Mouse (Mus musculus): ENCODE results near the gene Ggcx. TPM values are rescaled to one million over a fixed set of nuclear protein-coding genes. Genes with fewer than 3 reads are reported as not detected.
"Not testable (repeated sequence)": the region's sequence is repeated elsewhere in the genome, so short reads cannot be mapped to it uniquely, and the experiment has no call there.

Ggcx gene
- polyA plus RNA-seq, 1 experiment = 8.1 TPM

DNA sequence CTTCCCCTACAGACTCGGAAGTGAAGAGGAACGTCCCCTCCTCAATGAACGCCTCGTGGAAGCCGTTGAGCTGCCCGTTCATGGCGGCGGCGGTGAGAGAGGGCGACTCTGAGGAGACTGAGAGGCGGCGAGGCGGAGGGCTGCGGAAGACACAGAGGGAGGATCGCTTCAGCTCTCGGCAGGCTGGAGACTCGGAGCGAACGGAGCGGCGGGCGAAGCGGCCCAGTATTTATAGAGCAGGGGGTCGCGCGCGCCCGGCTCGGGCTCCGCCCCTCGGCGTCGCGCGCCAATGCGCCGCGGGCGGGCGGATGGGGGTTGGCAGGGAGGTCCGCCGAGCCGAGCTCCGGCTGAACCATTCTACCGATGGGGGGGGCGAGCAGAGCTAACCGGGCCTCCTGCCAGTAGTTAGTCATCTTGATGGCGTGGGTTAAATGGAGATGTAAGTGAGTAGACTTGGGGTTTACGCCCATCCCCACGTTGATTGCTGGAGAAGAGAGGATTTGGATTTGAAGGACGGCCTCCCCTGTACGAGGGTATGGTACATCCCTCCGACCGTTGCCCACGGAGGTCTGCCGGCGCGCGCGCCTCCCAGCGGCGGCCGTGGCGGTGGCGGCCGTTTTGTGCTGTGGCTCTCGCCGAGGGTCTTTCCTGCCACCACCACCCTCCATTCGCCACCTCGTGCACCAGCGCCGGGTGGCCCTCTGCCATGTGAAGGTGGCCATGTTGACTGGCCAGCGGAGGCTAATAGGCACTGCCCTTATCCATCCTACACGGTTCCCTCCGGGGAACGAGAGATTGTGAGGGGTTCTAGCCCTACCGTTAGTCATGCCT, 25.5 kb downstream of the Ggcx start, which contains the start of gene Mat2a:
Gene Mat2a (minus strand): TSS at position 204 of the 831 bp plus-strand sequence.
- under 1% methylated on average over 74 of the region's 77 CpGs for WGBS
- peak within 1 kb of the TSS; percentile 99 for H3K4me3 ChIP-seq (replicated peaks; ENCODE audit: control insufficient read depth, low read depth, low read length)
- H3K27ac ChIP-seq (ENCODE audit: control insufficient read depth, insufficient read depth, low read depth, low read length, poor library complexity) = peak within 1 kb of the TSS; percentile 98
- peaks cover 4% of the 10 kb centered on the region for H3K4me1 ChIP-seq (ENCODE audit: control insufficient read depth, insufficient read depth, low read length)
- TF ChIP-seq CTCF (IDR thresholded peaks at IDR 0.05; ENCODE audit: control insufficient read depth, insufficient read depth, low read length) (peak; percentile 60), POLR2A (IDR thresholded peaks at IDR 0.05; ENCODE audit: borderline replicate concordance, control insufficient read depth, low read depth, low read length) (peak; percentile 98)

DNA sequence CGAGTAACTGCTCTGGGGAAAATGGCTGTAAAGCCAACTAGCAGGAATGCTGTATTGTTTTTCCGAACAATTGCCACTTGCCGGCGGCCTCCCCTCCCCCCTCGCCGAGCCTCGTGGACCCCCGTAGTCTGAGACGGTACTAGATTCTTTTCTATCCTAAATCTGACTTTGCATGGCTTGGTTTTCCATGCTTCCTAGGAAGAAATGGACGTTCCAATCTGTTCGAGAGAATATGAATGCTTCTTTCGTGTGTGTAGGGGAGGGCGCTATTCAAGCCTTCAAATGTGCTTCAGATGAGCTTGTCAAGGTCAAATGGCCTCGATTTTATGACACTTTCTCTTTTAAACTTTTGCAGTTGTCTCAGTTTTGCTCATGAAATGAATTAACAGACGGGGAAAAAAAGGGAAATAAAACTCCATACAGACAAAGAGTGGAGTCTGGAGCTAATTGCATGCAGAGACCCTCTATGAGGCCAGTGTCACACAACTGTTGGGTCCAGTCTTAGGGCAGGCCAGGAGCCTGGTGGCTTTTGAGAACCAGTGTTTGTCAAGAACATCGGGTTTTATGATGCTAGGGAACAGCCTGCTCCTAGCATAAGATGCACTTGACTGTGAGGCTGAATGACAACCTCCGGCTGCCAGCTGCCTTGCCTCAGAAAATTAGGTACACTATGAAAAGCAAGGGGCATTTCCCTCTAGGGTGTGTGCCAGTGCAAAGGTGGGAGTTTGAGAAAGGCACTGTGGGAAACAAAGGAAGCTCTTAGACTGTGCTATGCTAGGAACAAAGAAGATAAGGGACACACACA, 26.3 kb downstream of the Ggcx start:
- Histone ChIP-seq H3K4me1 (ENCODE audit: control insufficient read depth, insufficient read depth, low read length) (peaks cover 4% of the 10 kb centered on the region), H3K4me3 (replicated peaks; ENCODE audit: control insufficient read depth, low read depth, low read length) (peak overlapping the region; percentile 99), H3K27ac (ENCODE audit: control insufficient read depth, insufficient read depth, low read depth, low read length, poor library complexity) (peak overlapping the region; percentile 98)
- WGBS = 4% methylated on average over 17 of the region's 17 CpGs
- no peak for TF ChIP-seq POLR2A (IDR thresholded peaks at IDR 0.05; ENCODE audit: borderline replicate concordance, control insufficient read depth, low read depth, low read length)
- no peak for TF ChIP-seq CTCF (IDR thresholded peaks at IDR 0.05; ENCODE audit: control insufficient read depth, insufficient read depth, low read length)

DNA sequence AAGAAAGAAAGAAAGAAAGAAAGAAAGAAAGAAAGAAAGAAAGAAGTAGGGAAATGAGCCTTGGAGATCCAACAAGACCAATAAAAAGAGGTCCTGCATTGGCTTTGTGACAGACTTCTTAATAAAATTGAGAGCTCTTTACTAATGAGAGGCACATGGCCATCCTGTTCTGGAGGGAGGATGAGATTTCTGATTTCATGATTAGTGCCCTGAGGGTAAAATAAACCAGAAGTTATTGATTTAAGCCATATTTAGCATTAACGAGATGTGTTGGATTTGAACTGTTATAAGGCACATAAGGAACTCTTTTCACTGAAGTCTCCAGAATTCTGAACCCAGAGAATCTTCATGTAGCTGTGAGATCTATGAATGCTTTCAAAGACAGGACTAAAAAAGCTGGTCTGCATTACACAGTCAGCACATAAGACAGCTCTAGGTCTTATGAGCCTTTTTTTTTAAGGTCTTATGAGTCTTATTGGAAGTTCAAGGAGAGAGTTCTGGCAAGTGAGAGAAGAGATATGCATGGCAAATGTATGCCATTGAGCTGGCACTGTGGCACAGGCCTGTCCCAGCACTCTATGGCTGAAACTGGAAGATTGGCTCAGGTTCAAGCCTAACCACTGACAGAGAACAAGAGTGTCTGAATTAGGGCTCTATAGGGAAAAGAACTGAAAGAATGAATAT, 29.0 kb downstream of the Ggcx start:
- TF ChIP-seq POLR2A (IDR thresholded peaks at IDR 0.05; ENCODE audit: borderline replicate concordance, control insufficient read depth, low read depth, low read length) (no peak), CTCF (IDR thresholded peaks at IDR 0.05; ENCODE audit: control insufficient read depth, insufficient read depth, low read length) (no peak)
- Histone ChIP-seq H3K27ac (ENCODE audit: control insufficient read depth, insufficient read depth, low read depth, low read length, poor library complexity) (no peak overlapping the region), H3K4me3 (replicated peaks; ENCODE audit: control insufficient read depth, low read depth, low read length) (no peak overlapping the region), H3K4me1 (ENCODE audit: control insufficient read depth, insufficient read depth, low read length) (peaks cover 4% of the 10 kb centered on the region)
- 69% methylated on average over 1 of the region's 1 CpGs for WGBS

DNA sequence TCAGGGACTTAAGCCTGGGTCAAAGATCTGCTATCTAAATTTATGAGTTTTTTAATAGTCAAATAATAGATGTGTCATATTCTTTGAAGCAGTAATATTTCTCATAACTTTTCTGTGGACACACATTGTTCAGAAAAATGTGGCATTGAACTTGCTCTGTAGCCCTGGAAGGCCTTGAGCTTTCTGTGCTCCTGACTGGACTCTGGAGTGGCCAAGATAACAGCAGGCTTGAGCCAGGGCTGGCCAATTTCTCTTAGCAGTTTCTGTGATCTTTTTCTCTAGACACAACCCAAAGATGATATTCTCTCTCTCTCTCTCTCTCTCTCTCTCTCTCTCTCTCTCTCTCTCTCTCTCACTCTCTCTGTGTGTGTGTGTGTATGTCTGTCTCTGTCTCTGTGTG, 30.9 kb downstream of the Ggcx start:
- Histone ChIP-seq H3K27ac (ENCODE audit: control insufficient read depth, insufficient read depth, low read depth, low read length, poor library complexity) (no peak overlapping the region), H3K4me1 (ENCODE audit: control insufficient read depth, insufficient read depth, low read length) (peaks cover 4% of the 10 kb centered on the region), H3K4me3 (replicated peaks; ENCODE audit: control insufficient read depth, low read depth, low read length) (no peak overlapping the region)
- TF ChIP-seq CTCF (IDR thresholded peaks at IDR 0.05; ENCODE audit: control insufficient read depth, insufficient read depth, low read length) (no peak), POLR2A (IDR thresholded peaks at IDR 0.05; ENCODE audit: borderline replicate concordance, control insufficient read depth, low read depth, low read length) (no peak)

DNA sequence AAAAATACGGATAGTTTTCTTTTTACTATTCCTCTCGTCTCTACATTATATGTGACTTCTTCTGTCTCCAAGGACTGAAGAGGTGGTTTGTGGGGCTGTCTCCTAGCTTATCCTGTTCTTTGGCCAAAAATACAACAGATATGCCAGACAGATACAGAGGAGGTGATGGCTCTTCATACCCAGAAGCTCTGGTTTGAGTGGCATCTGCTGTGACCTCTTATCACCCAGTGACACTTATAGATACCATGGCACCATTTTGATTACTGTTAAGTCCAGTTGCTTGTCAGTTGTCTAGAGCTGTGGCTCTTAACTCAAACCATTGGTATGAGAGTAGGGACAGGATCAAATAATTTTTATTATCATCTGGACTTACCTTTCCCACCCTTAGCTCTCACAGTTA, 33.4 kb downstream of the Ggcx start:
- H3K4me1 ChIP-seq (ENCODE audit: control insufficient read depth, insufficient read depth, low read length) = no peaks in the 10 kb centered on the region; the same call in 1 of the 2 replicates
- WGBS = 70% methylated on average over 2 of the region's 2 CpGs
- no peak for TF ChIP-seq POLR2A (IDR thresholded peaks at IDR 0.05; ENCODE audit: borderline replicate concordance, control insufficient read depth, low read depth, low read length)
- TF ChIP-seq CTCF (IDR thresholded peaks at IDR 0.05; ENCODE audit: control insufficient read depth, insufficient read depth, low read length) = no peak
- H3K4me3 ChIP-seq (replicated peaks; ENCODE audit: control insufficient read depth, low read depth, low read length) = no peak overlapping the region
- H3K27ac ChIP-seq (ENCODE audit: control insufficient read depth, insufficient read depth, low read depth, low read length, poor library complexity) = no peak overlapping the region

DNA sequence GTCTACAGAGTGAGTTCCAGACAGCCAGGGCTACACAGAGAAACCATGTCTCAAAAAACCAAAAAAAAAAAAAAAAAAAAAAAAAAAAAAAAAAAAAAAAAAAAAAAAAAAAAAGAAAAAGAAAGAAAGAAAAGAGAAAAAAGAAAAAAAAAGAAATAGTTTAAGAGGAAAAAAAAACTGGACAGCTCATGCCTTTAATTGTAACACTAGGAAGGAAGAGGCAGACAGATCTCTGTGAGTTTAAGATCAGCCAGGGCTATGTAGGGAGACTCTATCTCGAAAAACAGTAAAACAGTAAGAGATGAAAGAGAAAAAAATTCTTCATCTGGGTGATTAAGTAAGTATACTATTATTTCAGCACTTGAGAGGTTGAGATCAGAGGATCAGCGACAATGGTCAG, 37.7 kb downstream of the Ggcx start:
- H3K27ac ChIP-seq (ENCODE audit: control insufficient read depth, insufficient read depth, low read depth, low read length, poor library complexity); H3K4me3 ChIP-seq (replicated peaks; ENCODE audit: control insufficient read depth, low read depth, low read length); H3K4me1 ChIP-seq (ENCODE audit: control insufficient read depth, insufficient read depth, low read length): not testable (repeated sequence)
- 83% methylated on average over 2 of the region's 2 CpGs for WGBS

DNA sequence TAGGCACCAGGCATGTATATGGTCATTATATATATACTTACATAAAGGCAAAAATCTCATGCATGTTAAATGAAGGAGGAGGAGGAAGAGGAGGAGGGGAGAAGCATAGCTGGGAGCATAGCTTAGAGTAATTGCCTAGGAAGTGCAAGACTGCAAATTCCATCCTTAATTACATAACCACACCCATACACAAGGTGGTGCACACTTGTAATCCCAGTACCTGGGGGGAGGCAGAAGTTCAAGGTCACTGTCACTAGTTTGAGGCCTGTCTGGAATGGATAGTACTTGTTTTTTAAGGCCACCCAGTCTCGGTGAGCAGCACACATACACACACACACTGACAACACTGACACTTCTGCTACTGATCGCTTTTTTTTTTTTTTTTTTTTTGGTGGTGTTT, 38.2 kb downstream of the Ggcx start:
- TF ChIP-seq POLR2A (IDR thresholded peaks at IDR 0.05; ENCODE audit: borderline replicate concordance, control insufficient read depth, low read depth, low read length) (no peak), CTCF (IDR thresholded peaks at IDR 0.05; ENCODE audit: control insufficient read depth, insufficient read depth, low read length) (no peak)
- Histone ChIP-seq H3K27ac (ENCODE audit: control insufficient read depth, insufficient read depth, low read depth, low read length, poor library complexity) (no peak overlapping the region), H3K4me3 (replicated peaks; ENCODE audit: control insufficient read depth, low read depth, low read length) (no peak overlapping the region), H3K4me1 (ENCODE audit: control insufficient read depth, insufficient read depth, low read length) (peaks cover 2% of the 10 kb centered on the region; the same call in 1 of the 2 replicates)
- WGBS = 82% methylated on average over 2 of the region's 2 CpGs

DNA sequence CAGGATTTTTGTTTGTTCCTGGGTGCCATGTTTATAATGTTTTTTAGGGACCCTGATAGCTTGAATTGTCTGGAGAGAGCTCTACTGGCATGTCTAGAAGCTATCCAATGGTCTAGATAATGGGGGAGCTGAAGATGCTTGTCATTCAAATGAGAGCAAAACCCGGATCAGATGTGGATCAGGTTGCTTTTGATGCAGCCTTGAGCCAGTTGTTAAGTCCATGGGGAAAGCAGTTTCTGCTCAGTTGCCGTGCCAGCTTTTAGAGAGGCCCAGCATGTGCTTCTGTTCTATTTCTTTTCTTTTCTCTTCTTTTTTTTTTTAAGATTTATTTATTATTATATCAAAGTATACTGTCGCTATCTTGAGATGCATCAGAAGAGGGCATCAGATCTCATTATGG, 39.5 kb downstream of the Ggcx start:
- no peak for TF ChIP-seq POLR2A (IDR thresholded peaks at IDR 0.05; ENCODE audit: borderline replicate concordance, control insufficient read depth, low read depth, low read length)
- TF ChIP-seq CTCF (IDR thresholded peaks at IDR 0.05; ENCODE audit: control insufficient read depth, insufficient read depth, low read length) = no peak
- no peak overlapping the region for H3K27ac ChIP-seq (ENCODE audit: control insufficient read depth, insufficient read depth, low read depth, low read length, poor library complexity)
- peaks cover 2% of the 10 kb centered on the region; the same call in 1 of the 2 replicates for H3K4me1 ChIP-seq (ENCODE audit: control insufficient read depth, insufficient read depth, low read length)
- 91% methylated on average over 3 of the region's 3 CpGs for WGBS
- H3K4me3 ChIP-seq (replicated peaks; ENCODE audit: control insufficient read depth, low read depth, low read length) = no peak overlapping the region

Data from bone marrow, adult 2 months (tissue).